Mouse (Mus musculus) megakaryocyte, embryonic 14.5 days (primary cell): Measurements from ENCODE around the gene Adam12.

Experiments
- FLI1 ChIP-seq: IDR thresholded peaks from 2 replicates; pipeline ENCODE4 v1.6.1; 2012; ENCODE audit warnings: low read length, inconsistent platforms, mixed read lengths
- GATA1 ChIP-seq: IDR thresholded peaks from 3 replicates; pipeline ENCODE4 v1.6.1; 2012; ENCODE audit warnings: mixed read lengths, low read length, inconsistent platforms, borderline replicate concordance

DNA sequence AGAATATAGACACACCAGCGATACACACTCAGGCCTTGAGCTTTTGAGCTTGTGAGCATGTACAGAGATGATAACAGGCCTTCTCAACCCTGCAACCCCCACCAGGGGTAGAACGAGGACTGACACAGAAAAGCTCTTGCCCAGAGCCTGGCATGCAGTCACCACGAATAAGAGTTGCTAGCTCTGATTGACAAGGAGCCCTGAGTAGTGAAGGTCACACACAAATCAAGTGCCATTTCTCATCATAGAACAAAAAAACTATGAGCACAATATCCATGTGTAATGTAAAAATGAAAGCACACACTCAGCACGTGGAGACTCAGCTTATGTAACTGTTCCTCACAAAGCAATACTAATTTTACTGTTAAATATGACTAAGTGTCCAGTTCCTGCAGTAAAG lies 340.1 kb downstream of the Adam12 start:
- TF ChIP-seq GATA1 (no peak), FLI1 (no peak)
